Comparison of ENCODE assay signal across 9 mouse cellular contexts in genomic region chr10:75779206-75780174, GRCm38 (mm10). TPM values are rescaled to one million over a fixed set of nuclear protein-coding genes. Genes with fewer than 3 reads are reported as not detected.
A peak's percentile ranks its signal among the peaks of the same experiment; 100 is the strongest.
DNase-seq lines count a peak whose midpoint lies in the region; ATAC-seq lines count a peak whose summit lies in the region.
"Had no signal": no experiment of that assay in that cellular context is flagged by ENCODE, and none has a peak within 500 bp of the region (broad histone marks: within the 10 kb centered on the region; RNA-seq: fewer than 3 reads in every experiment).

No protein-coding gene starts in this region.

- H3K9ac ChIP-seq in liver, embryonic 11.5 days (ENCODE audit: low read depth, low read length): no peak overlapping the region

- peak overlapping the region; percentile 88 for H3K4me2 ChIP-seq in liver, embryonic 11.5 days

- DNase-seq in CD4-positive, CD25-positive, alpha-beta regulatory T cell, adult 2 months (ENCODE audit: low read depth, low spot score): peak; percentile 16
- peak; percentile 28 to 48 for DNase-seq in urinary bladder, adult 18-20 months (ENCODE audit: low spot score in 2 of 2)
- DNase-seq in urinary bladder, adult 2 months (ENCODE audit: low spot score): no peak
- DNase-seq in liver, embryonic 11.5 days (ENCODE audit: low spot score): no peak
- DNase-seq in yolk sac, embryonic 10.5 days (ENCODE audit: low spot score): peak; percentile 13
- no peak for DNase-seq in Muller cell, postnatal 12 days (ENCODE audit: inconsistent ontology term)
- no peak for DNase-seq in cerebellum, adult 18-20 months

- WGBS in liver, embryonic 11.5 days: 36% methylated on average over 15 of the region's 15 CpGs

- H3K27me3 ChIP-seq in liver, embryonic 11.5 days (replicated peaks; ENCODE audit: control insufficient read depth, insufficient read depth, low read length): peaks cover 27% of the 10 kb centered on the region

- no peaks in the 10 kb centered on the region for H3K36me3 ChIP-seq in liver, embryonic 11.5 days (ENCODE audit: control insufficient read depth, insufficient read depth, low read length)

- H3K4me3 ChIP-seq in liver, embryonic 11.5 days (ENCODE audit: low read depth, low read length): no peak overlapping the region

- H3K27ac ChIP-seq in liver, embryonic 11.5 days (ENCODE audit: low read depth, low read length): no peak overlapping the region
- H3K27ac ChIP-seq: hindbrain, embryonic 14.5 days had no signal

- H3K9me3 ChIP-seq in liver, embryonic 11.5 days (ENCODE audit: control insufficient read depth, low read length): no peaks in the 10 kb centered on the region

- ATAC-seq in CD4-positive, CD25-positive, alpha-beta regulatory T cell, adult 4 months: no peak
- ATAC-seq in liver, embryonic 11.5 days (replicated peaks; ENCODE audit: low FRiP score): no peak

- 0 out of 2 replicates have a peak, but pooled peaks cover 3% of the 10 kb centered on the region for H3K4me1 ChIP-seq in liver, embryonic 11.5 days (replicated peaks; ENCODE audit: control insufficient read depth, insufficient read depth, low read length)

RNA-seq across cellular contexts. Expression of gene Gm20441, which starts 1.3 kb away (rescaled TPM):
- not detected for polyA plus RNA-seq in CD4-positive, CD25-positive, alpha-beta regulatory T cell, adult 4 months (2017; shearing (Covaris generic))
- 0.40 and 0.74 TPM in 2 replicates for polyA plus RNA-seq in urinary bladder, adult 2 months (2012; rRNA removed)
- not detected in 2 replicates for polyA plus RNA-seq in liver, embryonic 11.5 days (2014; fragmentation: Nextera tagmentation; extraction: Ambion mirVana)
- polyA plus RNA-seq: hindbrain, embryonic 14.5 days had no signal

RNA-seq across cellular contexts. Expression of gene Gstt3, which starts 1.7 kb away (rescaled TPM):
- 10 to 100 TPM in 1 of 2 experiments, 1 to 10 TPM in 1; 6.4 to 16.8 TPM for polyA plus RNA-seq in CD4-positive, CD25-positive, alpha-beta regulatory T cell, adult 4 months (2017; shearing (Covaris generic))
- polyA plus RNA-seq in urinary bladder, adult 2 months (2012; rRNA removed): 130 and 148 TPM in 2 replicates
- 6.3 and 7.9 TPM in 2 replicates for polyA plus RNA-seq in liver, embryonic 11.5 days (2014; fragmentation: Nextera tagmentation; extraction: Ambion mirVana)

RNA-seq across cellular contexts. Expression of gene Ddt, which starts 6.3 kb away (rescaled TPM):
- polyA plus RNA-seq in CD4-positive, CD25-positive, alpha-beta regulatory T cell, adult 4 months (2017; shearing (Covaris generic)): 10 to 100 TPM; 73.3 to 80.4 TPM
- polyA plus RNA-seq in urinary bladder, adult 2 months (2012; rRNA removed): 54.4 and 60.6 TPM in 2 replicates
- 198 and 213 TPM in 2 replicates for polyA plus RNA-seq in liver, embryonic 11.5 days (2014; fragmentation: Nextera tagmentation; extraction: Ambion mirVana)

RNA-seq across cellular contexts. Expression of gene Cabin1, which starts 15.3 kb away (rescaled TPM):
- 10 to 100 TPM; 25.1 to 30.0 TPM for polyA plus RNA-seq in CD4-positive, CD25-positive, alpha-beta regulatory T cell, adult 4 months (2017; shearing (Covaris generic))
- 32.9 and 41.2 TPM in 2 replicates for polyA plus RNA-seq in urinary bladder, adult 2 months (2012; rRNA removed)
- 30.3 and 33.3 TPM in 2 replicates for polyA plus RNA-seq in liver, embryonic 11.5 days (2014; fragmentation: Nextera tagmentation; extraction: Ambion mirVana)

RNA-seq across cellular contexts. Expression of gene Gstt1, which starts 18.9 kb away (rescaled TPM):
- polyA plus RNA-seq in CD4-positive, CD25-positive, alpha-beta regulatory T cell, adult 4 months (2017; shearing (Covaris generic)): 1 to 10 TPM in 1 of 2 experiments, not detected in 1; 1.3 TPM
- 160 and 208 TPM in 2 replicates for polyA plus RNA-seq in urinary bladder, adult 2 months (2012; rRNA removed)
- 40.7 and 43.0 TPM in 2 replicates for polyA plus RNA-seq in liver, embryonic 11.5 days (2014; fragmentation: Nextera tagmentation; extraction: Ambion mirVana)

Comparison
In these comparisons a context has a peak if more than half of its experiments do, and no peak if none do; other contexts are left out.
1. DNase-seq: peak in CD4-positive, CD25-positive, alpha-beta regulatory T cell, adult 2 months (single experiment), urinary bladder, adult 18-20 months (2 of 2) and yolk sac, embryonic 10.5 days (single experiment); none in urinary bladder, adult 2 months (single experiment), liver, embryonic 11.5 days (single experiment), Muller cell, postnatal 12 days (single experiment) and cerebellum, adult 18-20 months (0 of 2).